Mouse (Mus musculus) MEL (cell line): ENCODE data around the gene Igfbp6. TPM values are rescaled to one million over a fixed set of nuclear protein-coding genes. Genes with fewer than 3 reads are reported as not detected.

ENCODE experiments used
- DNase-seq: peaks from one replicate; pipeline ENCODE4 v3.0.0; 2011; ENCODE audit warnings: low read depth, low spot score
- H3K27ac ChIP-seq: 2 replicates; pipeline ENCODE4 v1.5.1; 2012; ENCODE audit warnings: low read depth, mild to moderate bottlenecking, control low read depth, low read length, moderate library complexity; ENCODE audit not compliant: control insufficient read depth
- H3K27me3 ChIP-seq, 2 experiments: fragments of 150-350 bp in 1 of 2; sonication (generic) in 1 of 2; 2 replicates each; pipeline ENCODE4 v1.6.1; 2012; ENCODE audit warnings: low read length in 2 of 2, mild to moderate bottlenecking in 2 of 2, improper control_type of control experiment in 1 of 2, moderate library complexity in 1 of 2; ENCODE audit not compliant: insufficient read depth in 2 of 2, control insufficient read depth in 1 of 2
- H3K36me3 ChIP-seq, 2 experiments: 2 replicates each; pipeline ENCODE4 v1.6.1; 2012 to 2014; ENCODE audit warnings: low read length in 2 of 2, improper control_type of control experiment in 1 of 2, inconsistent platforms in 1 of 2, mild to moderate bottlenecking in 1 of 2; ENCODE audit not compliant: insufficient read depth in 2 of 2, control insufficient read depth in 1 of 2
- H3K4me1 ChIP-seq, 2 experiments: fragments of 150-350 bp in 1 of 2; sonication (generic) in 1 of 2; 2 replicates each; pipeline ENCODE4 v1.6.1; 2012; ENCODE audit warnings: low read length in 2 of 2, improper control_type of control experiment in 1 of 2, mild to moderate bottlenecking in 1 of 2; ENCODE audit not compliant: insufficient read depth in 2 of 2, control insufficient read depth in 1 of 2
- H3K4me3 ChIP-seq, 2 experiments: fragments of 150-350 bp in 1 of 2; sonication (generic) in 1 of 2; 2 replicates each; pipeline ENCODE4 v1.5.1; 2012; ENCODE audit warnings: low read depth in 2 of 2, low read length in 2 of 2, mild to moderate bottlenecking in 2 of 2, moderate library complexity in 2 of 2, control low read depth in 1 of 2, improper control_type of control experiment in 1 of 2; ENCODE audit not compliant: control insufficient read depth in 1 of 2, insufficient read depth in 1 of 2
- H3K79me2 ChIP-seq: 2 replicates; pipeline ENCODE4 v1.6.1; 2012; ENCODE audit warnings: mild to moderate bottlenecking, low read length, moderate library complexity; ENCODE audit not compliant: control insufficient read depth, poor library complexity, insufficient read depth
- H3K9ac ChIP-seq: 2 replicates; pipeline ENCODE4 v1.6.1; 2012; ENCODE audit warnings: low read depth, mild to moderate bottlenecking, control low read depth, low read length, moderate library complexity; ENCODE audit not compliant: control insufficient read depth, poor library complexity, severe bottlenecking
- H3K9me3 ChIP-seq: fragments of 150-350 bp; sonication (generic); replicated peaks from 2 replicates; pipeline ENCODE4 v1.6.1; 2012; ENCODE audit warnings: mild to moderate bottlenecking, low read length, improper control_type of control experiment, moderate library complexity; ENCODE audit not compliant: insufficient read depth
- CHD2 ChIP-seq: IDR thresholded peaks from 2 replicates; pipeline ENCODE4 v1.6.1; 2011; ENCODE audit warnings: low read length, improper control_type of control experiment
- CTCF ChIP-seq, 3 experiments: IDR thresholded peaks in 2 of 3; conservative IDR thresholded peaks in 1 of 3; 2 replicates each; pipeline ENCODE4 v1.5.1; 2011 to 2012; ENCODE audit warnings: low read length in 3 of 3, low read depth in 2 of 3, mild to moderate bottlenecking in 2 of 3, improper control_type of control experiment in 1 of 3, inconsistent platforms in 1 of 3, mixed read lengths in 1 of 3, moderate library complexity in 1 of 3; ENCODE audit not compliant: control insufficient read depth in 1 of 3, insufficient read depth in 1 of 3, poor library complexity in 1 of 3, severe bottlenecking in 1 of 3
- ELF1 ChIP-seq: IDR thresholded peaks from 2 replicates; pipeline ENCODE4 v1.6.1; 2014; ENCODE audit warnings: low read depth, mild to moderate bottlenecking, inconsistent platforms, low read length, improper control_type of control experiment, moderate library complexity
- EP300 ChIP-seq, 2 experiments: IDR thresholded peaks; 2 replicates each; pipeline ENCODE4 v1.6.1; 2011; ENCODE audit warnings: improper control_type of control experiment in 2 of 2, low read length in 2 of 2, low read depth in 1 of 2, mild to moderate bottlenecking in 1 of 2
- ETS1 ChIP-seq: IDR thresholded peaks from 2 replicates; pipeline ENCODE4 v1.6.1; 2012; ENCODE audit warnings: low read depth, mild to moderate bottlenecking, inconsistent platforms, low read length, improper control_type of control experiment, moderate library complexity
- HCFC1 ChIP-seq: IDR thresholded peaks from 2 replicates; pipeline ENCODE4 v1.6.1; 2012; ENCODE audit warnings: low read depth, mild to moderate bottlenecking, inconsistent platforms, low read length, improper control_type of control experiment, moderate library complexity
- JUND ChIP-seq: IDR thresholded peaks from 2 replicates; pipeline ENCODE4 v1.6.1; 2011; ENCODE audit warnings: low read depth, mild to moderate bottlenecking, improper control_type of control experiment, low read length
- KAT2A ChIP-seq: conservative IDR thresholded peaks from 2 replicates; pipeline ENCODE4 v1.6.1; 2012; ENCODE audit warnings: low read depth, low read length, improper control_type of control experiment, inconsistent platforms
- MAX ChIP-seq: IDR thresholded peaks from 2 replicates; pipeline ENCODE4 v1.6.1; 2011; ENCODE audit warnings: low read length, improper control_type of control experiment
- MEF2A ChIP-seq: IDR thresholded peaks from 2 replicates; pipeline ENCODE4 v1.6.1; 2014; ENCODE audit warnings: low read depth, mild to moderate bottlenecking, inconsistent platforms, low read length, improper control_type of control experiment; ENCODE audit not compliant: poor library complexity, insufficient replicate concordance, severe bottlenecking; ENCODE audit errors: extremely low read depth
- MYB ChIP-seq: IDR thresholded peaks from 2 replicates; pipeline ENCODE4 v1.6.1; 2011; ENCODE audit warnings: mild to moderate bottlenecking, low read depth, low read length, improper control_type of control experiment
- MYC ChIP-seq: IDR thresholded peaks from 2 replicates; pipeline ENCODE4 v1.6.1; 2011; ENCODE audit warnings: low read depth, mild to moderate bottlenecking, low read length, improper control_type of control experiment, moderate library complexity
- NELFE ChIP-seq: IDR thresholded peaks from 2 replicates; pipeline ENCODE4 v1.6.1; 2011; ENCODE audit warnings: low read depth, low read length, improper control_type of control experiment
- NRF1 ChIP-seq: IDR thresholded peaks from 2 replicates; pipeline ENCODE4 v1.6.1; 2014; ENCODE audit warnings: low read depth, mild to moderate bottlenecking, inconsistent platforms, low read length, improper control_type of control experiment, moderate library complexity; ENCODE audit not compliant: poor library complexity, insufficient read depth, severe bottlenecking
- RAD21 ChIP-seq: IDR thresholded peaks from 2 replicates; pipeline ENCODE4 v1.6.1; 2011; ENCODE audit warnings: mild to moderate bottlenecking, low read depth, low read length, improper control_type of control experiment
- SIN3A ChIP-seq: IDR thresholded peaks from 2 replicates; pipeline ENCODE4 v1.6.1; 2012; ENCODE audit warnings: low read length, improper control_type of control experiment, inconsistent platforms
- TBP ChIP-seq: IDR thresholded peaks from 2 replicates; pipeline ENCODE4 v1.8.0; 2011; ENCODE audit warnings: low read depth, low read length, improper control_type of control experiment
- TCF12 ChIP-seq: IDR thresholded peaks from 2 replicates; pipeline ENCODE4 v1.6.1; 2014; ENCODE audit warnings: low read depth, mild to moderate bottlenecking, inconsistent platforms, low read length, improper control_type of control experiment, moderate library complexity
- USF1 ChIP-seq: IDR thresholded peaks from 2 replicates; pipeline ENCODE4 v1.6.1; 2014; ENCODE audit warnings: low read depth, mild to moderate bottlenecking, inconsistent platforms, low read length, improper control_type of control experiment, moderate library complexity
- USF2 ChIP-seq, 2 experiments: IDR thresholded peaks; 2 replicates each; pipeline ENCODE4 v1.6.1; 2011 to 2012; ENCODE audit warnings: improper control_type of control experiment in 2 of 2, low read length in 2 of 2, borderline replicate concordance in 1 of 2, inconsistent platforms in 1 of 2, low read depth in 1 of 2, mild to moderate bottlenecking in 1 of 2; ENCODE audit not compliant: insufficient read depth in 1 of 2
- ZKSCAN1 ChIP-seq: IDR thresholded peaks from 2 replicates; pipeline ENCODE4 v1.6.1; 2012; ENCODE audit warnings: low read depth, mild to moderate bottlenecking, inconsistent platforms, low read length, improper control_type of control experiment, moderate library complexity
- ZNF384 ChIP-seq: IDR thresholded peaks from 2 replicates; pipeline ENCODE4 v1.6.1; 2012; ENCODE audit warnings: low read depth, mild to moderate bottlenecking, inconsistent platforms, low read length, improper control_type of control experiment
- polyA plus RNA-seq, 2 experiments: library from polyadenylated mRNA; stranded (reverse) in 1 of 2; unstranded in 1 of 2; fragments of >175 nt in 1 of 2; fragments of >200 nt in 1 of 2; gene quantifications; 2 replicates each; pipeline versions ENCODE4 v1.2.1 to v1.2.4; 2012; ENCODE audit warnings: low replicate concordance in 2 of 2, low read depth in 1 of 2; ENCODE audit not compliant: insufficient read length in 2 of 2, insufficient read depth in 1 of 2, missing spikeins in 1 of 2
- total RNA-seq: library from RNA; depleted of rRNA; stranded (reverse); fragments of 300-350 nt; gene quantifications from 2 replicates; pipeline ENCODE4 v1.2.3, GENCODE M21; 2012

Gene Igfbp6
- total and polyA plus RNA-seq, 3 experiments, result 0.65 to 1.8 TPM; not detected in 1

GRCm38 (mm10) chr15:102103371-102103946 lies 40.7 kb upstream of the Igfbp6 start:
- H3K4me3 ChIP-seq, result no peak overlapping the region

GRCm38 (mm10) chr15:102103947-102104555 lies 40.1 kb upstream of the Igfbp6 start:
- Histone ChIP-seq H3K4me3 (no peak overlapping the region), H3K4me1 (peaks cover 19 to 39% of the 10 kb centered on the region in 2 experiments), H3K9ac (no peak overlapping the region), H3K27me3 (no peaks in the 10 kb centered on the region), H3K27ac (no peak overlapping the region), H3K79me2 (no peaks in the 10 kb centered on the region; the same call in 1 of the 2 replicates), H3K9me3 (no peaks in the 10 kb centered on the region), H3K36me3 (peaks cover 0 to 14% of the 10 kb centered on the region in 2 experiments; a peak in 2 of 4 replicates)
- no peak for TF ChIP-seq NELFE
- no peak for TF ChIP-seq USF1
- no peak for TF ChIP-seq NRF1
- no peak for TF ChIP-seq CTCF (IDR thresholded peaks at IDR 0.05 in 2 of 3, conservative IDR thresholded peaks at IDR 0.05 in 1 of 3; ENCODE audit: control insufficient read depth in 1 of 3, insufficient read depth in 1 of 3, low read depth in 2 of 3, low read length in 3 of 3, poor library complexity in 1 of 3, severe bottlenecking in 1 of 3)
- TF ChIP-seq TCF12, result no peak
- no peak for TF ChIP-seq ETS1
- TF ChIP-seq MAX, result no peak
- TF ChIP-seq SIN3A, result no peak
- TF ChIP-seq HCFC1, result no peak
- no peak for TF ChIP-seq CHD2
- DNase-seq, result no peak

More at GRCm38 (mm10) chr15:102103371-102103946, 40.7 kb upstream of the Igfbp6 start:
- Histone ChIP-seq H3K27me3 (no peaks in the 10 kb centered on the region), H3K79me2 (no peaks in the 10 kb centered on the region; the same call in 1 of the 2 replicates), H3K36me3 (peaks cover 0 to 14% of the 10 kb centered on the region in 2 experiments; a peak in 2 of 4 replicates), H3K9me3 (no peaks in the 10 kb centered on the region), H3K4me1 (peaks cover 17 to 34% of the 10 kb centered on the region in 2 experiments), H3K27ac (no peak overlapping the region), H3K9ac (no peak overlapping the region)
- no peak for DNase-seq
- TF ChIP-seq JUND (no peak), EP300 (IDR thresholded peaks at IDR 0.05; ENCODE audit: low read depth in 1 of 2, low read length in 2 of 2) (no peak), KAT2A (no peak), CHD2 (no peak), ZNF384 (no peak), USF2 (IDR thresholded peaks at IDR 0.05; ENCODE audit: borderline replicate concordance in 1 of 2, insufficient read depth in 1 of 2, low read depth in 1 of 2, low read length in 2 of 2) (no peak), MYB (no peak), RAD21 (no peak), ELF1 (no peak), TBP (no peak), CTCF (IDR thresholded peaks at IDR 0.05 in 2 of 3, conservative IDR thresholded peaks at IDR 0.05 in 1 of 3; ENCODE audit: control insufficient read depth in 1 of 3, insufficient read depth in 1 of 3, low read depth in 2 of 3, low read length in 3 of 3, poor library complexity in 1 of 3, severe bottlenecking in 1 of 3) (no peak), SIN3A (no peak), MEF2A (no peak), MYC (no peak), ZKSCAN1 (no peak), TCF12 (no peak)
